Mouse (Mus musculus): Measurements from ENCODE around the gene Ankrd40.

The Ankrd40 gene

DNA sequence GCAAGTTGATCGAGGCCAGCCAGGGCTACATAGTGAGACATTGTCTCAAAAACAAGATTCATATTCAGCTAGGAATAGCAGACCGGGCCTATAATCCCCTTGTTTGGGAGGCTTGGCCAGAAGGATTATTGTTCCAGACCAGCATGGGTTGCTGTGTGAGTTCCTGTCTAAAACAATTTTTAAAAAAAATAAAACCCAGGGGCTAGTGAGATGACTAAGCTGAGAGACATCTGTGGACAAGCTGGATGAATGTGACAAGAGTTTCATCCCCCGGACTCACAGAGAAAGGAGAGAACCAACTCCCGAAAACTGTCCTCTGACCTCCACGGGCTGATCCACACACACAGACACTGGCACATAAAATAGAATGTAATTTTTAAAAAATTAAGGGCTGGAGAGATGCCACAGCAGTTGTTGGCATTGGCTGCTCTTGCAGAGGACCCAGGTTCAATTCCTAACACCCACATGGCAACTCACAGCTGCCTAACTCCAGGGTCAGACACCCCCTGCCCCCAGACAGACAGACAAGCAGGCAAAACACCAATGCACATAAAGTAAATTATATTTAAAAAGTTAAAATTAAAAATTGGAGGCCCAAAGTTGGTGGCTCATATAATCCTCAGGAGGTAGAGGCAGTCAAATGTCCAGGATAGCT lies 4.4 kb upstream of the Ankrd40 start:
- DNase-seq (ENCODE audit: low spot score), result no peak

DNA sequence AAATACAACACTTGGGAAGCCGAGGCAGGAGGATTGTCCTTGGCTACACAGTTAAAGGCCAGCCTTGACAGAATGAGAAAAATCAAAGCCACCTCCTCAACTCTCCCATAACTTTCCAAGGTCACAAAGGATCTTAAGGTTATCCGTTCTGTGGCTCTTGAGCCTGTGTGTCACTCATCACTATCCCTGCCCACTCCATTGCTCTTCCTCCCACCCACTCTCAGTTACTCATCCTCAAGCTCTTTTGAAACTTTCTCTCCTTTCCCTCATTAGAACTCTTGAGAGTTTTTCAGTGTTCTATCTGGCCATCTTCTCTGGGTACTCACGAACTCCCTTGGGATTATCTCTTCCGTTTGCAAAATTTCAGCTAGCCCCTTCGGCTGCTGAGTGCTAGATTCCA lies 3.2 kb upstream of the Ankrd40 start:
- DNase-seq (ENCODE audit: low spot score), result no peak

DNA sequence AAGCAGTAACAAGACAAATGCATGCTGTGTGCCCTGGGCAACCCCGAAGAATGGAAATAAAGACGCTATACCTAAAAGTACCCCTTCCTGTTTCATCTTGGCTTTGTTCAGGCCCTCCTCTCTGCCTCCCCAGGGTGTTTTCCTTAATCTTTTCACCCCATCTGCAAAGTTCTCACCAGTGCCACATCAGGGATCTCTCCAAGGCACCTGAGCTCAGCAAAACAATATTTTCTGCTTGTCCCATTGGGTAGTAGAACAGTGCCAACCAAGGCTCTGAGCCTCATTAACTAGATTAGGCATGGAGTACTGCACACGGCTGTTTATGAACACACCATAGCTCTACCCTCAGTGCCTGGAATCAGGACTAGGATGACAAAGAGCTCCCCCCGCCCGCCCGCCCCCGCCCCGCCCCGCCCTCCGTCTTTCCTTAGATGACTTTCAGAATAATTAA lies 815 bp upstream of the Ankrd40 start:
- DNase-seq (ENCODE audit: low spot score), result no peak

DNA sequence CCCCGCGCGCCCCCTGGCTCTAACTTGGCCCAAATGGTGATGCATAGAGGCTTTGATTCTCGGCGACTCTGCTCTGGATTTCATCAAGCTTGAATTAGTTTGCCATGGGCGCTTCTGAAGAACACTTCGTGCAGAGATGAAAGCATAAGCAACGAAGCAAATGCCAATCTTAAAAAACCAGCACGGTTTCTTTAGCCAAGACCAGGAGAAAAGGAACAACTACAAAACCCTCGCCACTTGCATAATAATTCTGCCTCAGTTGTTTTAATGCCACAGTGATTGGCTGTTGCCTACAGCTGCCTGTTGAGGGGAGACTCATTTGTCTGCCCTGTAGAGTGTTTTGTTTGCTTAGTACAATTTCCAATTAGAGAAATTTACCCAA lies 834 bp downstream of the Ankrd40 start:
- no peak for DNase-seq (ENCODE audit: low spot score)

DNA sequence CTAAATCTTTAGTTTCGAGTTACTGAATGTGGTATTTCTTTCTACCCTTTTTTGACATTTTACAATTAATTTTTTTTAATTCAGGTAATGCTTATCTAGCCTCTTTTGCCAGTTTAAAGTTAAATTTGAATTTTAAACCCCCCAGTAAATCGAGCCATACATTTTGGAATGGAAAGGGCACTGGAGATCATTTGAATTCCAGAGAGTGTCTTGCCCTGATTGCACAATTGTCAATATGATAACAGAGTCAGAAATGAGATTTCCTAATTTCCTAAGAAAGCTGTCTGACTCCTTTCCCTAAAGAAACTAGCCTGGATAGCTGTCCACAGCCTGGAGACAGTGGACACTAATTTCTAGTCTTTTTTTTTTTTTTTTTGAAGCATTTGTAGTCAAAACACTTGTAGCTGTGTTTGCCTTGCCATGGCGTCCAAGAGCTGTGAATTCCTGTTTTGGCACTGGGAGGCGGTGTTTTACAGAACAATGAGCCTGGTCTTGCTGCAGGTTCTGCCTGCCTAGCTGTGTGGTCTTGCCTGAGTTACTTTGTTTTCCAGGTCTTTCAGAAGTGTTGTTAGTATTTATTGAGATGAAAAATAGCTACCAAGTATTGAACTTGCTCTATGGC lies 1.6 kb downstream of the Ankrd40 start:
- no peak for DNase-seq (ENCODE audit: low spot score)

DNA sequence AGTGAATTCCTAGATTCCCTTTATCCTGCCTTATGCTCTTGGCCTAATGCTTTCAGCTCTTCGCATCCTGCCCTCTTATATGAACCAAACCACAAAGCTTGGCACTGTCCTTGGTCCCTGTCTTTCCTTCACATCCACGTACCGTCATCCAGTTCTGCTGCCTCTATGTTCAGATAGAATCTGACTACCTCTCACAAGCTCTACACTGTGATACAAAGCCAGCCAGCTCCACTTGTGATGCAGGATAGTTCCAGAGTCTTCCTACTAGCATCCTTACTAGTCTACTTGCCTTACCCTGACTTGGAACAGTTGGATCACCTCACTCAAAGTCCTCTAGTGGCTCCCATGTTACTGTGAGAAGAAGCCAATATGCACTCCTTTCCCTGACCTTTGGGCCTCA lies 2.4 kb downstream of the Ankrd40 start:
- DNase-seq (ENCODE audit: low spot score), result no peak

DNA sequence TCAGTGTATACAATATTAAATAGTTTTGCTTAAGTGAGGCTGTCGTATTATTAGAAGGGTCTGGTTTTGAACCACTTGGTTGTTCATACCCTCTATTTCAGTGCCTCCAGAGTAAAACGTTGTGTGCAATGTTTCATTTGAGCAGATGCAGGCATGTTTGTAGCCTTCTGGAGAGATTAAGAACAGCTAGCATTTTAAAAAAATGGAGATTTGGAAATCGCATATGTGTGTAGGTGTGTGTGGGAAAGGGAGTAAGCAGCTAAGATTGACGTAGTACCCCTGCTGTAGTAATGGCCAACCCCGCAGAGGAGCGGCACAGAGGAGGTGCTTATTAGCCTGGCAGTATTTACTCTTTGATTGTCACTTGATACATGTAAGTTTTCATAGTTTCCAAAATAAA lies 4.9 kb downstream of the Ankrd40 start:
- DNase-seq (ENCODE audit: low spot score), result no peak

DNA sequence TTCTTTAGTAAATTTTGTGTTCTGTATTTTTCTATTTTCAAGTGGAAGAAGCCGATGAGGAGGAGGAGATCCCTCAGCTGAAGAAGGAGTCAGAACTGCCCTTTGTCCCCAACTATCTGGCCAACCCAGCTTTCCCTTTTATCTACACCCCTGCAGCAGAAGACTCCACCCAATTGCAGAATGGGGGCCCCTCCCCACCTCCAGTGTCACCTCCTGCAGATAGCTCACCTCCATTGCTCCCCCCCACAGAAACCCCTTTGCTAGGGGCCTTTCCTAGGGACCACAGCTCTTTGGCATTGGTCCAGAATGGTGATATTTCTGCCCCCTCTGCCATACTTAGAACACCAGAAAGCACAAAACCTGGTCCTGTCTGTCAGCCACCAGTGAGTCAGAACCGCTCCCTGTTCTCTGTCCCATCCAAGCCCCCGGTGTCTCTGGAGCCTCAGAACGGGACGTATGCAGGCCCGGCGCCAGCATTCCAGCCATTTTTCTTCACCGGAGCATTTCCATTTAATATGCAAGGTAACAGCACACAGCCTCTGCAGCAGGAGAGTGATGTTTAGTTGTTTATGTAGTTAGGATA lies 6.7 kb downstream of the Ankrd40 start:
- DNase-seq (ENCODE audit: low spot score), result no peak

DNA sequence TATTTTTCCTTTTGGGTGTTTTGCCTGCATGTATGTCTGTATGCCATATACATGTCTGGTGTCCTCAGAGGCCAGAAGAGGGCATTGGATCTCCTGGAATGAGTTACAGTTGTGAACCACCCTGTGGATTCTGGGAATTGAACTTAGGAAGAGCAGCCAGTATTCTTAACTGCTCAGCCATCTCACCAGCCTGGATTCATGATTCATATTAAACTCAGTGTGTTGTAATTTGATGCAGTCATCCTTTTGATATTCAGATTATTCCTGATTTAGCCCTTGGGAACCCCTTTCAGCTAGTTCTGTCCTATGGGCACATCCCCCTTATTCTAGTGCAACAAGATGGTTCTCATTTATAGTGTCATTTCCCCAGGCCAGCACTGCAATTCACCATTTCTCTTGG lies 8.8 kb downstream of the Ankrd40 start:
- no peak for DNase-seq (ENCODE audit: low spot score)

DNA sequence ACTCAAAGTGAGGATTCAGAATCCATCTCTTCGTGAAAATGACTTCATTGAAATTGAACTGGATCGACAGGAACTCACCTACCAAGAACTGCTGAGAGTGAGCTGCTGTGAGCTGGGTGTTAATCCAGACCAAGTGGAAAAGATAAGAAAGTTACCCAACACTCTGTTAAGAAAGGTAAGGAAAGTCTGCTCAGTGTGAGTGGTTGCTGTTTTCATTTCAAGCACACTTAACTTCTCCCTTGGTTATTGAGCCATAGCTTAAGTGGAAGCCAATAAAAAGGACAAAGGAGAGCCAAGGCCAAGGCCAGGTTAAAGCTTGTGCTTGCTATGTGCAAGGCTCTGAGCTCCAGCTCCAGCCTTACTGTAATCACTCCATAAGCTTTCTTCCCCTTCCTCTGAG lies 10.5 kb downstream of the Ankrd40 start:
- DNase-seq (ENCODE audit: low spot score), result no peak

DNA sequence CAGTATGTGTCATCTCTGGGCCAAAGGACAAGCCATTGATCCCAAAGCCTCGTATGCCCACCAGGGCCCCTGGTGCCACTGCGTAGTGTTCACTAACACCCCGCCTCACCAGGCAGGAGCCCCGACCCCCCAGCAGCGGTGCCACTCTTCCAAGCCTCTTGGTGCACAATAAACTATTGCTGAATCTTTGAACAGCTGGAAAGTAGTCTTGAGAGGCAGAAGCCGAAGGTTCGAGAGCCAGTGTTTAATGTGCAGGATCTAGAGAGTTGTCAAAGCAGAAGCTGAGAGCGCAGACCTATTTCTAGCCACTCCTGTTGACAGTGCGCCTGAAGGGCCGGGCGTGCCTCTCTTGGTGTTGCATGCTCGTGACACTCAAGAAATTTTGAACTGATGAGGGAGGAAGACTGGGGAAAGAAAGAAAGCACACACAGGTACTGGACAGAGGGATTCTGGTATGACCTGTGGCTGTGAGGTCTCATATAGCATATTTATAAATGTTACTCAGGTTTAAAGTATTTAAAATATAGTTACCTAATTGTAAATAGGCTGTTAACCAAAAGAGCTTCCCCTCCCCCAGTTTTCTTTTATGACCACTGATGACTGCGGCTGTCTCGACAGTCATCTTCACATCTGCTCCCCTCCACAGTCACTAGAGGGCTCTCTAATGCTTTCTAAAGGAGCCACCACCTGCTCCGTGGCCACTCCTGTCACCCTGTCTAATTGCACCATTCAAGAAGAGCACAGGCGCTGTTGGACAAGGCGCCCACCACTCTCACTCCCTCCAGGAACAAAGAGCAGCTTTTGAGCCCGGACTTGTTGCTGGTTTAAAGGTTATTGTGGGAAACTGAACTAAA lies 12.2 kb downstream of the Ankrd40 start:
- DNase-seq (ENCODE audit: low spot score), result no peak

DNA sequence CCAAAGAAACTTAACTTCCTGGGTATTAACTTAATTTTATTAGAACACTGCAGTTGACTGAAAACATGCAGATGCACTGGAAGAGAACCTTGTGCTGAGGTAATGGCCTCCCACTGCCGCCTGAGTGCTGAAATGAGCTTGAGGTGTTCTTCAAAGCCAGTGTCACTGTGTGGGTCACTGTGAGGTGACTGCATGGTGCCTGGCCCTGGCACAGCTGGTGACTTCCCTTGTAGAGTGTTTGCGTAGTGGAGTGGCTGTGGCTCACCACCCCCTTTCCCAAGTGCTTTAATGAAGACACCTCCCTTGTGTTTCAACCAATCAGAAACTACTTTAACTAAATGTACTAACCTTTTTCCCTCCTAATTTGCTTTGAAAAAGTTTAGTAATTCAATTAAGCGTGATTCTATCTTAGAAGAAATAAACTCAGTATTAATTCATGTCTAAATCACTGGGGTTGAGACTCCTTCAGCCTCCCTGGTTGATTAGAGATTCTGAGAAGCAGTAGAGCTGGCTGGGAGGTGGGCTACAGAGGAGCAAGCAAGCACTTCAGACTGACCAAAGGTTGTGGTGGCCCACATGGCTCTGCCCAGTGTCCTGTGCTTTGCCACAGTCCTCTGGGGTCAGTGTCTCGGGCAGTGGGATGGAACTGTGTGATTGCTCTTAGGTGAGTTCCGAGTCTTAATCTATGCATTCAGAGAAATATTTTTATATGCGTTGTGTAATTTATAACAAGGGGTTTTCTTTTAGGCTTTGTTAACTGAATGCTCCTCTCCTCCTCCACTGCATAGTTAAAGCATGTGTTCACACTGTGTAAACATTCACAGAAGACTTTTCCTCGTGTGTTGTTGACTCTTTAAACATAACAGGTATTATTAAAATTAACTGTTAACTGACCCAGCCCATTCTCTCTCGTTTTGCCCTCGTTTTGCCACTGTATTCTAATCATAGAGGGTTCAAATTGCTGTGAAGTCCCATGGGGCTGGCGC lies 13.4 kb downstream of the Ankrd40 start:
- no peak for DNase-seq (ENCODE audit: low spot score)

DNA sequence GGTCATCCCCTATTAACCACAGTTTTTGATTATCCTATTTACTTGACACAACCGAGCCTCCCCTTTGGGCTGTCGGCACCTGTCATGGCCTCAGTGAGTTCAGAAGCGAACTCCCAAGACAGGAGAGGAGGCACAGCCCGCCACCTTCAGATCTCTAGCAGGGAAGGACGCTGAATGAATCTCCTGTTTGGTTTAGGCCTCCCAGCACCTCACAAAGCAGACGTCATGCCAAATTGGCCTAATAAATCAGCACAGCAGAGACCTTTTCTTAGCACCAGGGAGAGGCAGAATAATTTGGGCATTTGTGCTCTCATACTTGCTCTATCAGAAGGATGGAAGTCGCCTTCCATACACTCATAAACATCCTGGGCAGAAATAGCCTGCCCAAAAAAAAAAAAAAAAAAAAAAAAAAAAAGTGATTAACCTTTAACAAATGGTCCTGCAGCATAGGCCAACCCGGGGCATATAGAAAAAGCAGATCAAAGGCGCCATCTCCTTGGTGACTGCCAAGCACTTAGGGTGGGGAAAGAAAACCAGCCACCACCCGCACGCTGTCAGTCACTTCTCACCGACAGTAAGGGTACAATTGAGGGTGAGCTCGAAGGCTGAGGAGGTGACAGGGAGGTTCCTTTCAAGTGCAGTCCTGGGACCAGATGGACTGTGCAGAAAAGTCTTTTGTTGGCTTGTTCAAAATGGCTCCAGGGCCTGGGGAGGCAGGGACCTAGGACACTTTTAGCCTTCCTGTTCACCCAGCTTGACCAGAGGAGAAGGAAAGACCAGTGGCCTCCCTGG lies 14.5 kb downstream of the Ankrd40 start:
- DNase-seq (ENCODE audit: low spot score), result no peak

DNA sequence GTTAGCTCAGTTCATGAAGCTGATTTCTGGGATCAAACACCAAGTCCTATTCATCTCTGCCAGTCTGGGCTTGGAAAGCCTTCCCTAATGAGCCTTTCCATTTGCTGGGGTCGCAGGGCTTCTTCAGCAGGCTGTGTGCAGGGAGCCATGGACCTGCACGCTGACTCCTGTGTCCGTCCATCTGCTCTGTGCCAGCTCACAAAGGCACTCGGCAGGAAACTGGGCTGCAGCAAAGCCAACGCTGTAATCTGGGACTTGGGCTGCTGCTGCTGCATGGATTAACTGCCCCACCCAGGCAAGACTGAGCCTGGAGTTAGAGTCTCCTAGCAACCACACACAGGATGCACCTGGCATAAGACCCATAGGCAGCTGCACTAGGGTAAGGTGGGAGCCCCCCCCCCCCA lies 16.2 kb downstream of the Ankrd40 start:
- DNase-seq (ENCODE audit: low spot score), result no peak

DNA sequence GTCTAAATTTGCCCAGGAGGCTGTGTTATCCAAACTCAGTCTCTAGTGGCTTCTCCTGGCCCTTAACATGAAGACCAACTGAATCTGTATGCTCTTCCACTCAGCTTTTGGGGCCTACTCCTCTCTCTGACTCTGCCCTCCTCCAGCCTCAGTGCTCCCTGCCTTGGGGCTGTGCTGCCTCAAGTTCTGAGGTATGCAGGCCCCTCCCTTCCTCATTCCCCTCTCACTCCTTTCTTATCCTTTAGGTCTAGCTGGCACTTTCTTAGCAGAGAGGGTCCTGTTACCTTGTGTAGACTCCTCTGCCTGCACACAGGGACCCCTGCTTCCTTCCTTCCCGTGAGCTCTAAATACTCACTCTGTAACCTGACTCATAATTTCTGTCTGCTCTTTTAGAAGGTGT lies 16.7 kb downstream of the Ankrd40 start:
- no peak for DNase-seq (ENCODE audit: low spot score)

DNA sequence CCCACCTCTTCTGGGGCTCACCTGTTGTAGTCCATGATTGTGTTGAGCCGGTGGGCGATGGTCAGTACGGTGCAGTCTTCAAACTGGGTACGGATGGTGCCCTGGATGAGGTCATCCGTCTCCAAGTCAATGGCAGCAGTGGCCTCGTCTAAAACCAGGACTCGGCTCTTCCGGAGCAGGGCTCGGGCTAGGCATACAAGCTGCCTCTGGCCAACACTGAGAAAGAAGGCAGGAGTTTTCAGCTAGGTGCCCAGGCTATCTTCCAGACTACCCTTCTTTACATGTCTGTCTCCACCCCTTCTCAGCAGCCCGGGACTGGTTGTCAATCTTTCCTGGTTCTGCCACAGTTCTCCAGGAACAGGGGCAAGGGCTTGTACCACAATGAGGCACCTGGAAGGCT lies 18.1 kb downstream of the Ankrd40 start:
- DNase-seq (ENCODE audit: low spot score), result no peak

DNA sequence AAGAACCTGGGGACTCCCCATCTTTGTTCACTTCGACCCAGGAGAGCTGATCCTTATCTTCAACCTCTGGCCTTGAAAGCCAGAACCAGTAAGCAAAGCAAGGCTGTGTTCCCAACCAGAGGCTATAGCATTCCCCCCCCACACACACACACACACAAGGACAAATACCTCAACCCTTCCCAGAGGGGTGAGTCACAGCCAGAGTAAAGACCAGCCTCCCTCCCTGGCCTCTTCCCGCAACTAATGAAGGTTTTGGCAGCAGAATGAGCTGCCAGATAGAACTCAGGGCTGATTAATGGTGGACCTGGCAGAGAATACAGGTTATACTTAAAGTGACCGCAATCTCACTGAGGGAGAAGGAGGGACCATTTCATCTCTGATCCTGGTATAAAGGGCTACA lies 18.8 kb downstream of the Ankrd40 start:
- peak; percentile 39 for DNase-seq (ENCODE audit: low spot score)

DNA sequence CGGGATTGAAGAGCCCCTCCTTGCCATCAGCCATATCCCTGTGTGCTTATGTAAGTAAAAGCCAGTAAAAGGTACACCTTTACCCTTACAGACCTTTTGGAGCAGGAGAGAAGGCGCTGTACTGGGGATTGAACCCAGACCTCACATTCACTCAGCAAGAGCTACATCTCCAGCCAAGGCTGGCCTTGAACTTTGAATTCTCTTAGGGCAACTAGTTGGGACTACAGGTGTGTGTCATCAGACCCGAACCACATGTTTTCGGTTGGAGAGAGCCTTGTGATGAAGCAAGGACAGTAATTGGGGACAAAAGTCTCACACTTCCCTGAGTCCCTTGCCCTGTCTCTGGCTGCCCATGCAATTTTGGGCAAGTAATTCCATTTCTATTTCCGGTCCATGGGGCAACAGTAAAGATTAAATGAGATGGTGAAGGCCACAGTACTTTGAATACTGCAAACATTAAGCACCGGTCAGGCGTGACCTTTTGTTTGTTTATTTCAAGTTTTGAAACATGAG lies 19.3 kb downstream of the Ankrd40 start:
- no peak for DNase-seq (ENCODE audit: low spot score)

DNA sequence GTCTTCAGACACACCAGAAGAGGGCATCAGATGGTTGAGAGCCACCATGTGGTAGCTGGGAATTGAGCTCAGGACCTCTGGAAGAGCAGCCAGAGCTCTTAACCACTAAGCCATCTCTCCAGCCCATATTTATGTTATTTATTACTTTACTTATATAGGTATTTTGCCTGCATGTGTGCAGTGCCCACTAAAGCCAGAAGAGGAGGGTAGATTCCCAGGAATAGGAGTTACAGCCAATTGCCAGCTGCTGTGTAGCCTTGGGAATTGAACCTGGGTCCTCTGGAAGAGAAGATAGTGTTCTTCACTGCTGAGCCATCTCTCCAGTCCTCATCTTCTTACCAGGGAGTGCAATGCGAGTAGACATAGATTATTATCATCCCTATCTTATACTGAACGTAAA lies 22.0 kb downstream of the Ankrd40 start:
- no peak for DNase-seq (ENCODE audit: low spot score)

DNA sequence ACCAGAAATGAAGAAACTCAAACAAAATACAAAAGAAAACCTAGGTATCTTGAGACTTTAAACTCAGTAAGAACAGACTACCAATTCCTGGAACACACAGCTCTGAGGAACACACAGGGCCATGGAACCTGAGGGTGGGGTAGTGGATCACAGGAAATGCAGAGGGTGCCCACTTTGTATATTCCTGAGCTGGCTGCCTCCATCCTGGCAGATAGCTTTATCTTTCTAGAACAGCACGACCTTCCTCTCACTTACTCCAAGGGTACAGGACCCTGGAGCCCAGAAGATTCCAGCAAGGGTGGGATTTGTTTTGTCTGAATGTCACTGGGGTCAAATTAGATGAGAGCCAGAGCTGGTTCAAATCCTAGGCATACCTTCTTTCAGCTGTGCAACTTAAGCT lies 22.5 kb downstream of the Ankrd40 start:
- no peak for DNase-seq (ENCODE audit: low spot score)

DNA sequence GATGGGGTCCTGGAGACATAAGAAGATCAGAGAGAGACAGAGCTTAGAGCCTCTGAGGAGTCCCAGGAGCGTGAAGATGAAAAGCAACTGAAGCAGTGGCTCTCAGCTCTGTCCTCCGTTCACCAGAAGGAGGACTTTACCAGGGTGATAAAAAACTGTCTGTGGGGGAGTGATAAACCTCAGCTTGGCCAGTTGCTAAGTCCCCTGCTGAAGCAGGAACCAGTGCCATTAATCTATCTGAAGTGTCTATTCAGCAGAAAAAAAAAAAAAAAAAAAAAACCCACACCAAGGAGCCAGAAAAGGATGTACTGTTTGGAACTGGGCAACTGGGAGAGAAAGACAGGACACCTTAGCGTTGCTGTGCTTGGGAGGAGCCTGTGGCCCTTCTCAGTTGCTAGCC lies 23.3 kb downstream of the Ankrd40 start:
- no peak for DNase-seq (ENCODE audit: low spot score)

Measured in ovary, postnatal 14 days (tissue).